Mouse (Mus musculus): ENCODE results near the gene Rabgap1. TPM values are rescaled to one million over a fixed set of nuclear protein-coding genes. Genes with fewer than 3 reads are reported as not detected.
A peak's percentile ranks its signal among the peaks of the same experiment; 100 is the strongest.

Rabgap1 gene
- total and polyA plus RNA-seq, 3 experiments = 10.5 to 49.8 (median 12.9) TPM

- Histone ChIP-seq H3K79me2 (ENCODE audit: control insufficient read depth, insufficient read depth, low read length, poor library complexity) (no peaks in the 10 kb centered on the region), H3K36me3 (ENCODE audit: control insufficient read depth in 1 of 2, insufficient read depth in 2 of 2, low read length in 2 of 2) (peaks cover 3 to 25% of the 10 kb centered on the region in 2 experiments; a peak in 3 of 4 replicates), H3K4me3 (ENCODE audit: control insufficient read depth in 1 of 2, insufficient read depth in 1 of 2, low read depth in 2 of 2, low read length in 2 of 2) (no peak overlapping the region), H3K4me1 (ENCODE audit: control insufficient read depth in 1 of 2, insufficient read depth in 2 of 2, low read length in 2 of 2) (peaks cover 5 to 9% of the 10 kb centered on the region in 2 experiments), H3K27me3 (ENCODE audit: control insufficient read depth in 1 of 2, insufficient read depth in 2 of 2, low read length in 2 of 2) (no peaks in the 10 kb centered on the region), H3K27ac (ENCODE audit: control insufficient read depth, low read depth, low read length) (peak overlapping the region; percentile 42), H3K9me3 (replicated peaks; ENCODE audit: insufficient read depth, low read length) (no peaks in the 10 kb centered on the region), H3K9ac (ENCODE audit: control insufficient read depth, low read depth, low read length, poor library complexity, severe bottlenecking) (no peak overlapping the region)
- peak; percentile 17 for DNase-seq (ENCODE audit: low read depth, low spot score)
- TF ChIP-seq BHLHE40 (IDR thresholded peaks at IDR 0.05; ENCODE audit: borderline replicate concordance, low read depth, low read length) (peak; percentile 26; the same call in 1 of the 2 replicates), GATA1 (IDR thresholded peaks at IDR 0.05; ENCODE audit: low read depth, low read length) (peak; percentile 64), SIN3A (IDR thresholded peaks at IDR 0.05; ENCODE audit: low read length) (0 out of 2 replicates have a peak, but pooled peaks have one; percentile 46), JUND (IDR thresholded peaks at IDR 0.05; ENCODE audit: low read depth, low read length) (no peak), TCF12 (IDR thresholded peaks at IDR 0.05; ENCODE audit: low read depth, low read length) (peak; percentile 68; the same call in 1 of the 2 replicates), USF2 (IDR thresholded peaks at IDR 0.05; ENCODE audit: borderline replicate concordance in 1 of 2, insufficient read depth in 1 of 2, low read depth in 1 of 2, low read length in 2 of 2) (no peak), TAL1 (IDR thresholded peaks at IDR 0.05; ENCODE audit: low read length) (0 out of 2 replicates have a peak, but pooled peaks have one; percentile 29), EP300 (IDR thresholded peaks at IDR 0.05; ENCODE audit: low read depth in 1 of 2, low read length in 2 of 2) (peak; percentile 31 to 68; a peak in 3 of 4 replicates), RAD21 (IDR thresholded peaks at IDR 0.05; ENCODE audit: low read depth, low read length) (no peak), MAX (IDR thresholded peaks at IDR 0.05; ENCODE audit: low read length) (no peak)
Observed at GRCm38 (mm10) chr2:37480039-37480438, 37.0 kb downstream of the Rabgap1 start.

- no peaks in the 10 kb centered on the region for H3K27me3 ChIP-seq (ENCODE audit: control insufficient read depth in 1 of 2, insufficient read depth in 2 of 2, low read length in 2 of 2)
- no peak overlapping the region for H3K4me3 ChIP-seq (ENCODE audit: control insufficient read depth in 1 of 2, insufficient read depth in 1 of 2, low read depth in 2 of 2, low read length in 2 of 2)
- peaks cover 9% of the 10 kb centered on the region in 2 experiments for H3K4me1 ChIP-seq (ENCODE audit: control insufficient read depth in 1 of 2, insufficient read depth in 2 of 2, low read length in 2 of 2)
- H3K9me3 ChIP-seq (replicated peaks; ENCODE audit: insufficient read depth, low read length) = no peaks in the 10 kb centered on the region
- no peaks in the 10 kb centered on the region for H3K79me2 ChIP-seq (ENCODE audit: control insufficient read depth, insufficient read depth, low read length, poor library complexity)
- peaks cover 6 to 29% of the 10 kb centered on the region in 2 experiments for H3K36me3 ChIP-seq (ENCODE audit: control insufficient read depth in 1 of 2, insufficient read depth in 2 of 2, low read length in 2 of 2)
- no peak for TF ChIP-seq MYB (IDR thresholded peaks at IDR 0.05; ENCODE audit: low read depth, low read length)
- 0 out of 2 replicates have a peak, but pooled peaks have one; percentile 14 for TF ChIP-seq ETS1 (IDR thresholded peaks at IDR 0.05; ENCODE audit: low read depth, low read length)
- TF ChIP-seq GATA1 (IDR thresholded peaks at IDR 0.05; ENCODE audit: low read depth, low read length) = 0 out of 2 replicates have a peak, but pooled peaks have one; percentile 22
- TF ChIP-seq EP300 (IDR thresholded peaks at IDR 0.05; ENCODE audit: low read depth in 1 of 2, low read length in 2 of 2) = peak; percentile 45 to 57; a peak in 3 of 4 replicates
- peak; percentile 26; the same call in 1 of the 2 replicates for TF ChIP-seq MYC (IDR thresholded peaks at IDR 0.05; ENCODE audit: low read depth, low read length)
- TF ChIP-seq MXI1 (IDR thresholded peaks at IDR 0.05; ENCODE audit: low read depth, low read length) = 0 out of 2 replicates have a peak, but pooled peaks have one; percentile 30
- no peak for TF ChIP-seq MAFK (IDR thresholded peaks at IDR 0.05; ENCODE audit: borderline replicate concordance, low read depth, low read length)
- TF ChIP-seq SIN3A (IDR thresholded peaks at IDR 0.05; ENCODE audit: low read length) = 0 out of 2 replicates have a peak, but pooled peaks have one; percentile 16
- H3K27ac ChIP-seq (ENCODE audit: control insufficient read depth, low read depth, low read length) = 0 out of 2 replicates have a peak overlapping the region, but pooled peaks have one; percentile 22
- H3K9ac ChIP-seq (ENCODE audit: control insufficient read depth, low read depth, low read length, poor library complexity, severe bottlenecking) = no peak overlapping the region
- peak; percentile 76 for DNase-seq (ENCODE audit: low read depth, low spot score)
Observed at GRCm38 (mm10) chr2:37484165-37484564, 41.1 kb downstream of the Rabgap1 start.

All from MEL (cell line).